Mouse (Mus musculus): ENCODE measurements at regions not wholly inside any gene's neighbourhood (a gene's known extent, or its start where the extent isn't known, plus 50 kb on each side); places are given as distances from the start of the nearest gene placed in this dataset.

DNA sequence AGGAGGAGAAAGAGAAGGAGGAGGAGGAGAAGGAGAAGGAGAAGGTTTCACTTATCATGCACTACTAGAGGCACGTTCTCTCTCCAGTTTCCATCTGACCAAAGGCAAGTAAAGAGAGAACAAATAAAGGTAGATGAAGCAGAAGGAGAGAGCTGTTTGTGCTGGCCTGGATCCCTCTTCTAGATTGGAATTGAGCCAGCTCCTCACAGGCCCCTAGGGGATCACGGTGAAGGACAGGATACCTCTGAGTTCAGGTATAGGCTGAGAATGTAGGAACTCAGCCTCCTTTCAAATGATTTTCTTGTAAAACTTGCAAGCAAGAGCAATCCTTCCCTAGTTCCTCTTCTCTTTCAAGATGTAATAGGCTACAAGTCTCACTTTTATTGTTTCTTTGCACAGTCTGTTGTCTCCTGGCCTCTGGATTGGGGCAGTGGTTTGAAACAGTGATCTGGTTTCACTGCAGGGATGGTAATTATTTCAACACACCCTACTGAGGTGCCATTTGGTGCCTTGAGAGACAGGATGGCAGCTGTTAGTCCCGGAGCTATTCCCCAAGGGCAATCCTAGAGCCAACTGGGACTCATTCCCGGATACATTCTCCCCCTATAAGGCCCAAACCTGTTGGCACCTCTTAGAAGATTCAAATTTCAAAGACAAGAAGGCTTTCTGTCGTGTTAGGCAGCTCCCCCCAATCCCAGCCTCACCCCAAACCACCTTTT, 134.8 kb downstream of the Gm9817 start:
- TF ChIP-seq POLR2A (IDR thresholded peaks at IDR 0.05; ENCODE audit: borderline replicate concordance, extremely low read depth, low read depth, low read length), result no peak
- TF ChIP-seq CTCF (IDR thresholded peaks at IDR 0.05; ENCODE audit: insufficient read depth, low read length), result no peak
- H3K4me1 ChIP-seq (ENCODE audit: control insufficient read depth, insufficient read depth, low read length), result no peaks in the 10 kb centered on the region
- no peak for DNase-seq
- 41% methylated on average over 5 of the region's 5 CpGs for WGBS
- H3K4me3 ChIP-seq (replicated peaks; ENCODE audit: extremely low read depth, low read depth, low read length), result no peak overlapping the region

DNA sequence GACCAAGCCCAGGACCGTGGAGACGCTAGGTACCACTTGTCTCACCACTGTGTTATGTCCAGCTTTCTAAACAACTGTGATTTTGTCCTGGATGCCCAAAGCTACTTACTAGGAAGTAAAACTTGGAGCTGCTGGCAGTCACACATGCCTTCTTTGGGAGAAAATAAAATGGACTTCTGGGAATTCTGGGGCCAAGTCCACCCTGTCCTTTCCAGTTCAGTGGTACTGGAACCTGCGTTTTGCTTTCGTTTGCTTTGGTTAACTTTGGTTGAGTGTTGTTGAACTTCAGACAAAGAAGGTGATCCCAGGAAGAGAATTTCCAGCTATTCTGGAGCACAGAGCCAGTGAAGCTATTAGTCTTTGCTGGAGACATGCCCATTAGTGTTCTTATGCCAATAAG, 139.8 kb downstream of the Gm9817 start:
- DNase-seq, result no peak
- no peaks in the 10 kb centered on the region for H3K4me1 ChIP-seq (ENCODE audit: control insufficient read depth, insufficient read depth, low read length)
- H3K4me3 ChIP-seq (replicated peaks; ENCODE audit: extremely low read depth, low read depth, low read length), result no peak overlapping the region
- TF ChIP-seq POLR2A (IDR thresholded peaks at IDR 0.05; ENCODE audit: borderline replicate concordance, extremely low read depth, low read depth, low read length), result no peak
- WGBS, result 87% methylated on average over 4 of the region's 4 CpGs

DNA sequence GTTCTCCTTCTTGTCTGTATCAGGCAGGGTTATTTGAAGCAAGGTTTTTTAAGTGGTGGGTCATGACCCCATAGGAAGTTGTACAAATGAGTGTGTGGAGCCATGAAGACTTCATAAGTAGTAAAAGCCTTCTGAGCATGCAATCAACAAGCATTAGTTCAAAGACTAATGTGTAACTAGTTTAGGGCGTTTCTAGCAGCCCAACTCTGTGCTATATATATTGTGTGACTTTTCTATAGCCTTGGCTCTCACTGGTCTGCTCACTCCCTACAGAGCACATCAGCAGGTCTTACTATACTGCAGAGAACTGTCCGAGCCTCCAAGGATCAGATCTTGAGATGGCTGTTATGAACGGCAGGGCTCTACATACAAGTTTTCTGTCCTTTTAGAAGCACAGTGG, 141.2 kb downstream of the Gm9817 start:
- TF ChIP-seq CTCF (IDR thresholded peaks at IDR 0.05; ENCODE audit: insufficient read depth, low read length) (no peak), POLR2A (IDR thresholded peaks at IDR 0.05; ENCODE audit: borderline replicate concordance, extremely low read depth, low read depth, low read length) (no peak)
- H3K4me3 ChIP-seq (replicated peaks; ENCODE audit: extremely low read depth, low read depth, low read length), result no peak overlapping the region
- no peak for DNase-seq
- WGBS, result 79% methylated on average over 3 of the region's 3 CpGs
- H3K4me1 ChIP-seq (ENCODE audit: control insufficient read depth, insufficient read depth, low read length), result no peaks in the 10 kb centered on the region

DNA sequence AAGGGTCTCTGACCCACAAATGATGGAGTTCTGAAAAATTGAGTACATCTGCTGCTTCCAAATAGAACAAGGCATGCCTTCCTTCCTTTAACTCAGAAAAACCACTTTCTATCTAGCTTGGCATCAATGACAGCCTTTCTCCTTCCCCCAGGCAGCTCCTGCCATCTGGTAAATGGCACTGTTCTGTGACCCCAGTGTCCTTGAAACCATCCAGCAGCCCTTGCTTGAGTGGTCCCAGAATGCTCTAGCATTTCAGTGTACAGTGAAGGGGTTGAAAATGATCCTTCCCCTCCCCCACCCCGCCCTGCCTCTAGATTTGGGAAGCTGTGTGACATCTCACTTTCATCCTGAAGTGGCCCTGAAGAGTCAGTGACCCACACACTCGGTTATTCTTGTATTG, 152.3 kb downstream of the Gm9817 start:
- H3K4me1 ChIP-seq (ENCODE audit: control insufficient read depth, insufficient read depth, low read length), result no peaks in the 10 kb centered on the region
- no peak for DNase-seq
- WGBS, result 55% methylated on average over 2 of the region's 2 CpGs
- TF ChIP-seq POLR2A (IDR thresholded peaks at IDR 0.05; ENCODE audit: borderline replicate concordance, extremely low read depth, low read depth, low read length) (no peak), CTCF (IDR thresholded peaks at IDR 0.05; ENCODE audit: insufficient read depth, low read length) (no peak)
- no peak overlapping the region for H3K4me3 ChIP-seq (replicated peaks; ENCODE audit: extremely low read depth, low read depth, low read length)

DNA sequence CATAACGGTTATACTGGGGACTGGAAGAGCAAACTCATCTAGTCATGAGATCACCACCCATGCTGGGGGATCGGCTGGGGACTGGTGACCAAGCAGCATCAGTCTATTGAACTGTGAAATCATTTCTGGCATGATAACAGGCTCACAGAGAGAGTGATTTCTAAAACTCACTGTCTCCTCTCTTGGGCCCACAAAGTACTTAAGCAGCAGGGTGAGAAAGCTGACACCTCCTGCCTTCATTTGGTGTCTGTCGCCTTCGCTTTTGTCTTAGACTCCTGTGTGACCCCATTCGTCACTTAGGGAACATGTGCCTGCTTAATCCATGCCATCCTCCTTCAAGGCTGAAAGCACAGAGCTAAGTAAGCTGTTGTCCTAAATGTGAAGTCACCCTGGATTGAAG, 154.3 kb upstream of the Mylip start:
- Histone ChIP-seq H3K4me3 (replicated peaks; ENCODE audit: extremely low read depth, low read depth, low read length) (no peak overlapping the region), H3K4me1 (ENCODE audit: control insufficient read depth, insufficient read depth, low read length) (no peaks in the 10 kb centered on the region)
- WGBS, result 73% methylated on average over 5 of the region's 5 CpGs
- DNase-seq, result no peak
- TF ChIP-seq CTCF (IDR thresholded peaks at IDR 0.05; ENCODE audit: insufficient read depth, low read length) (no peak), POLR2A (IDR thresholded peaks at IDR 0.05; ENCODE audit: borderline replicate concordance, extremely low read depth, low read depth, low read length) (no peak)

DNA sequence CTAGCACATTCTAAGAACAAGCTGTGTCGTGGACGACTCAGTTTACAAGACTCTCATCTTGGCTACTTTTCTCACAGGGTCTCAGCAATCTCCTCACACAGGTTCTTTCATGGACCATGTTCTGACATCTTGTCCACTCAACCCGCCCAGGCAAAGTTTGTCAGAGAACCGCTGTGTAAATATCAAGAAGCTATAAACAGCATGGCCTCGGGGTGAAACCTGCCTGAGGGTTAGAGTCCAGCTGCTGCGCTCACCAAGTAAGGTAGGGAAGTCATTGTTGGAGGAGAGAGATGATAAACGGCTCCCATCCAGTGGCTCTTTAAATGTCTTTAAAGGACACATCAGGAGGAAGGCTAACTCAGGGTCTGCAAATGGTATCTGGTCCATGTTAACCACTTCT, 151.3 kb upstream of the Mylip start:
- Histone ChIP-seq H3K4me3 (replicated peaks; ENCODE audit: extremely low read depth, low read depth, low read length) (no peak overlapping the region), H3K4me1 (ENCODE audit: control insufficient read depth, insufficient read depth, low read length) (no peaks in the 10 kb centered on the region)
- DNase-seq, result no peak
- no peak for TF ChIP-seq POLR2A (IDR thresholded peaks at IDR 0.05; ENCODE audit: borderline replicate concordance, extremely low read depth, low read depth, low read length)
- no peak for TF ChIP-seq CTCF (IDR thresholded peaks at IDR 0.05; ENCODE audit: insufficient read depth, low read length)
- WGBS, result 79% methylated on average over 7 of the region's 7 CpGs

DNA sequence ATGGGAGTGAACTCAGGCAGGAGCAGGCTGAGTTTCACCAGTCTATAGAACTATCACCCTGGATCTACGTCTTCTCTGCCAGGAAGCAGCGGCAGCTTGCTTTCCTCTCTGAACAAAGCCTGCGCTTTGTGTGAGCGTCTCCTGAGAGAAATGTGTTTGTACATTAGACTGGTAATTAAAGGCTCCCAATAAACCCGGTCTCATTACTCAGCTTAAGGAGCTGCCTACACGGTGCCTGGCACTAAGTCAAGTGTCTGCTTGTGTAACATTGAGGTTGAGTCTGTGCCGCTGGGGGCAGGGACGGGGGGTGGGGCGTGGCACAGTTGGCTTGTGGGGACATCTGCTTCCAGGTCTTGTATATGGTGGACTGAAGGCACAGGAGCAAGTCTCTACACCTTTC, 150.4 kb upstream of the Mylip start:
- 41% methylated on average over 9 of the region's 9 CpGs for WGBS

DNA sequence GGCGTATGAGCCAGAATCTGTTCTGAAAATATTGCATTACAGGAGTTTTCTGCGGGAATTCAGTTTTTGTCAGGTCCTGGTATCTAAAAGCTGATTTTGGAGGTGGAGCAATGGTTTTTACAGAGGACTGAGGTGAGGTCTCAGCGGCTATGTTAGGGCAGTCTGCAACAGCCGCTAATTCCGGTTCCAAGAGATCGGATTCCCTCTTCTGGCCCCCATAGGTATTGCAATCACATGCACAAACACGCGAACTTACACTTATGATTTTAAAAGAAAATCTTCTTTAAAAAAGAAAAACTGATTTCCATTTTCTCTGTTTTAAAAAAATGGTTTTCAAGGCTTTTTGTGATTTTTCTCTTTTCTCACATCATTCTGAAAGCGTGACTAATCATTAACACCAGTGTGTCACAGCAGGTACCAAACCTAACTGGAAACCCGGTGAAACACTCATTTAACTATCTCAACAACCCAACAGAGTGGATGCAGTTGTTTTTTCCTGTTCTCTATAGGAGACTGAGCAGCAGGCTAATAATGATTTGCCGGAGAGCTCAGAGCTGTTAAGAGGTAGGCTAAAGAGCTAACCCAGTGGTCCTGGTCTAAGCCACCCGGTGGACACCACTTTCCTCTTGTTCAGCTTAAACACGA, 149.4 kb upstream of the Mylip start:
- TF ChIP-seq POLR2A (IDR thresholded peaks at IDR 0.05; ENCODE audit: borderline replicate concordance, extremely low read depth, low read depth, low read length) (no peak), CTCF (IDR thresholded peaks at IDR 0.05; ENCODE audit: insufficient read depth, low read length) (no peak)
- Histone ChIP-seq H3K4me3 (replicated peaks; ENCODE audit: extremely low read depth, low read depth, low read length) (no peak overlapping the region), H3K4me1 (ENCODE audit: control insufficient read depth, insufficient read depth, low read length) (no peaks in the 10 kb centered on the region)
- DNase-seq, result no peak
- WGBS, result 86% methylated on average over 13 of the region's 13 CpGs

More for the DNA sequence above, 150.4 kb upstream of the Mylip start:
- H3K4me1 ChIP-seq (ENCODE audit: control insufficient read depth, insufficient read depth, low read length), result no peaks in the 10 kb centered on the region
- H3K4me3 ChIP-seq (replicated peaks; ENCODE audit: extremely low read depth, low read depth, low read length), result no peak overlapping the region
- DNase-seq, result peak; percentile 27
- TF ChIP-seq POLR2A (IDR thresholded peaks at IDR 0.05; ENCODE audit: borderline replicate concordance, extremely low read depth, low read depth, low read length) (no peak), CTCF (IDR thresholded peaks at IDR 0.05; ENCODE audit: insufficient read depth, low read length) (no peak)

DNA sequence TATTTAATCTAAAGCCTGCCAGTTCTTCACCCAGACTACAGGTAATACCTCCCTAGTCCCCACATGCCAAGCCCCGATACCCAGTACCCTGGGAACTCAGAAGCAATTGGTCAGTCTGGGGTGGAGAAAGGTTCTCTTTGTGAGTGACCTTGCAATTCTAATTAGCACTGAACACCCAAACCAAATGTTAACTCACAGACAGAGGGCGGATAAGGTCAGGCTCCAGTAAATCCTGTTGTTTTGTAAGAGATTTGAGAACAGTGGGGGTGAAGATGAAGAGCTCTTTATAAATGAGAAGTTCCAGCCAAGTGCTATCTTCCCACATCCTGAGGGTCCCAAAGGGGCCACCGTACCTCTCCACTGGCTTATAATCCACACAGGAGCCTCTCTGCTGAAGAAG, 147.3 kb upstream of the Mylip start:
- Histone ChIP-seq H3K4me3 (replicated peaks; ENCODE audit: extremely low read depth, low read depth, low read length) (no peak overlapping the region), H3K4me1 (ENCODE audit: control insufficient read depth, insufficient read depth, low read length) (no peaks in the 10 kb centered on the region)
- TF ChIP-seq CTCF (IDR thresholded peaks at IDR 0.05; ENCODE audit: insufficient read depth, low read length) (no peak), POLR2A (IDR thresholded peaks at IDR 0.05; ENCODE audit: borderline replicate concordance, extremely low read depth, low read depth, low read length) (no peak)
- 83% methylated on average over 3 of the region's 3 CpGs for WGBS
- DNase-seq, result no peak

DNA sequence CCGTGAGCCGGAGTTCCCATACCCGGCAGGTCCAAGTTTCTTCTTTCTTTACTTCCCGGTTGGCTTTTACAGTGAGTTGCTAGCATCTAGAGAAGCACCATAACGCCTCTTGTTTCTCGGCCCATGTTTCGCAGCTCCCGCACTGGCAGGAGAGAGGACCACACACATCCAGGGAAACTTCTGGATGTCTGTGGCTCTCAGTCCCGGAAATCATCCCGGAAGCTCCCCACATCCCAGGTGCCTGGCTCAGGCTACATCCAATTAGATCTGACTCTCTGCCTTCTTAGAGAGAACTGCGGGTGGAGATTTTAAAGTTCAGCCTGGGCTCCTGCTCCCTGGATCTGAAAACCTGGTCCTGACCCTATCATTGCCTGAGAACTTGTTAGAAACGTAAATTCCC, 146.8 kb upstream of the Mylip start:
- DNase-seq, result no peak
- TF ChIP-seq CTCF (IDR thresholded peaks at IDR 0.05; ENCODE audit: insufficient read depth, low read length), result no peak
- no peak for TF ChIP-seq POLR2A (IDR thresholded peaks at IDR 0.05; ENCODE audit: borderline replicate concordance, extremely low read depth, low read depth, low read length)
- H3K4me1 ChIP-seq (ENCODE audit: control insufficient read depth, insufficient read depth, low read length), result no peaks in the 10 kb centered on the region
- H3K4me3 ChIP-seq (replicated peaks; ENCODE audit: extremely low read depth, low read depth, low read length), result no peak overlapping the region
- WGBS, result 84% methylated on average over 12 of the region's 12 CpGs

All from lung, adult 2 months (tissue).